Mouse (Mus musculus) neural tube, embryonic 12.5 days (tissue): Measurements from ENCODE around the gene Upk3b. TPM values are rescaled to one million over a fixed set of nuclear protein-coding genes. Genes with fewer than 3 reads are reported as not detected.

Source experiments
- ATAC-seq: fragments of 200-750 bp; cut with Nextera tagmentation; 2 replicates; pipeline ENCODE4 v1.8.0; 2017; ENCODE audit warnings: low read depth, mild to moderate bottlenecking, moderate TSS enrichment, moderate library complexity; ENCODE audit not compliant: low FRiP score
- H3K27ac ChIP-seq: fragments of 300-500 bp; sonication (generic); 2 replicates; pipeline ENCODE4 v1.5.1; 2016
- H3K27me3 ChIP-seq: fragments of 300-500 bp; sonication (generic); replicated peaks from 2 replicates; pipeline ENCODE4 v1.6.1; 2016; ENCODE audit warnings: mild to moderate bottlenecking
- H3K36me3 ChIP-seq: fragments of 300-500 bp; sonication (generic); 2 replicates; pipeline ENCODE4 v1.6.1; 2016; ENCODE audit warnings: mild to moderate bottlenecking
- H3K4me1 ChIP-seq: fragments of 300-500 bp; sonication (generic); 2 replicates; pipeline ENCODE4 v1.6.1; 2016
- H3K4me2 ChIP-seq: fragments of 300-500 bp; sonication (generic); replicated peaks from 2 replicates; pipeline ENCODE4 v1.6.1; 2016; ENCODE audit warnings: mild to moderate bottlenecking
- H3K4me3 ChIP-seq: fragments of 300-500 bp; sonication (generic); 2 replicates; pipeline ENCODE4 v1.5.1; 2016
- H3K9ac ChIP-seq: fragments of 300-500 bp; sonication (generic); 2 replicates; pipeline ENCODE4 v1.6.1; 2016; ENCODE audit warnings: mild to moderate bottlenecking
- H3K9me3 ChIP-seq: fragments of 300-500 bp; sonication (generic); 2 replicates; pipeline ENCODE4 v1.6.1; 2016; ENCODE audit warnings: mild to moderate bottlenecking
- WGBS: fragments of 180-500 bp; shearing (Covaris S2); methylation state at CpG from one replicate; pipeline ENCODE4 v1.1.7; 2016; 5-methylcytosine and 5-hydroxymethylcytosine counted together
- polyA plus RNA-seq: library from polyadenylated mRNA; unstranded; fragments of >200 nt; fragmentation: Nextera tagmentation; extraction: Ambion mirVana; gene quantifications from 2 replicates; pipeline ENCODE4 v1.2.1, GENCODE M21; 2016

Upk3b gene
- polyA plus RNA-seq, 1 experiment from 2014 or later, result 0.19 TPM

GRCm38 (mm10) chr5:136083669-136084107 is 45.4 kb downstream of the Upk3b start, which contains the start of gene Rasa4:
Gene Rasa4, plus strand, starts transcription at chr5:136083916.
- H3K27ac ChIP-seq, result no peak within 1 kb of the TSS
- WGBS, result under 1% methylated on average over 27 of the region's 28 CpGs

GRCm38 (mm10) chr5:136084144-136084881 is 46.0 kb downstream of the Upk3b start:
- H3K9ac ChIP-seq, result peak overlapping the region; percentile 49; the same call in 1 of the 2 replicates
- H3K4me1 ChIP-seq, result peaks cover 17% of the 10 kb centered on the region
- H3K4me3 ChIP-seq, result peak overlapping the region; percentile 52
- no peaks in the 10 kb centered on the region for H3K9me3 ChIP-seq
- WGBS, result 2% methylated on average over 23 of the region's 23 CpGs
- peaks cover 14% of the 10 kb centered on the region for H3K27me3 ChIP-seq
- H3K27ac ChIP-seq, result no peak overlapping the region
- peak; percentile 26; the same call in 1 of the 2 replicates for ATAC-seq
- no peaks in the 10 kb centered on the region for H3K36me3 ChIP-seq
- peak overlapping the region; percentile 83 for H3K4me2 ChIP-seq

More at GRCm38 (mm10) chr5:136083669-136084107, 45.4 kb downstream of the Upk3b start, which contains the start of gene Rasa4:
- Histone ChIP-seq H3K9me3 (no peaks in the 10 kb centered on the region), H3K36me3 (no peaks in the 10 kb centered on the region), H3K27me3 (peaks cover 14% of the 10 kb centered on the region), H3K4me3 (peak within 1 kb of the TSS; percentile 52), H3K9ac (peak within 1 kb of the TSS; percentile 49; the same call in 1 of the 2 replicates), H3K4me2 (peak within 1 kb of the TSS; percentile 83), H3K4me1 (peaks cover 17% of the 10 kb centered on the region)
- peak; percentile 93 for ATAC-seq

- Histone ChIP-seq H3K9me3 (no peaks in the 10 kb centered on the region), H3K27ac (0 out of 2 replicates have a peak overlapping the region, but pooled peaks have one; percentile 3), H3K36me3 (no peaks in the 10 kb centered on the region), H3K4me1 (peaks cover 17% of the 10 kb centered on the region), H3K27me3 (peaks cover 14% of the 10 kb centered on the region), H3K4me3 (peak overlapping the region; percentile 52; the same call in 1 of the 2 replicates), H3K9ac (peak overlapping the region; percentile 33; the same call in 1 of the 2 replicates), H3K4me2 (peak overlapping the region; percentile 83)
- ATAC-seq, result peak; percentile 59
- WGBS, result 3% methylated on average over 21 of the region's 21 CpGs
These were observed 46.8 kb downstream of the Upk3b start for GRCm38 (mm10) chr5:136084891-136085651.

GRCm38 (mm10) chr5:136086290-136086689 is 48.0 kb downstream of the Upk3b start:
- 92% methylated on average over 8 of the region's 8 CpGs for WGBS
- no peak for ATAC-seq
- Histone ChIP-seq H3K27me3 (peaks cover 14% of the 10 kb centered on the region), H3K4me2 (no peak overlapping the region), H3K9ac (no peak overlapping the region), H3K4me3 (no peak overlapping the region), H3K9me3 (no peaks in the 10 kb centered on the region), H3K36me3 (no peaks in the 10 kb centered on the region), H3K4me1 (peaks cover 17% of the 10 kb centered on the region), H3K27ac (no peak overlapping the region)

GRCm38 (mm10) chr5:136088821-136089575 is 50.7 kb downstream of the Upk3b start:
- no peaks in the 10 kb centered on the region for H3K9me3 ChIP-seq
- H3K4me3 ChIP-seq, result no peak overlapping the region
- peaks cover 17% of the 10 kb centered on the region for H3K4me1 ChIP-seq
- no peak overlapping the region for H3K4me2 ChIP-seq
- H3K27me3 ChIP-seq, result peaks cover 13% of the 10 kb centered on the region
- H3K27ac ChIP-seq, result no peak overlapping the region
- H3K9ac ChIP-seq, result no peak overlapping the region
- WGBS, result 19% methylated on average over 14 of the region's 14 CpGs
- ATAC-seq, result no peak
- no peaks in the 10 kb centered on the region for H3K36me3 ChIP-seq

GRCm38 (mm10) chr5:136091927-136092326 is 53.6 kb downstream of the Upk3b start:
- 72% methylated on average over 5 of the region's 5 CpGs for WGBS
- no peak for ATAC-seq
- Histone ChIP-seq H3K27me3 (peaks cover 3% of the 10 kb centered on the region; the same call in 1 of the 2 replicates), H3K36me3 (no peaks in the 10 kb centered on the region), H3K4me1 (no peaks in the 10 kb centered on the region), H3K27ac (no peak overlapping the region), H3K9me3 (no peaks in the 10 kb centered on the region), H3K9ac (no peak overlapping the region), H3K4me2 (no peak overlapping the region), H3K4me3 (no peak overlapping the region)

GRCm38 (mm10) chr5:136094249-136095010 is 56.1 kb downstream of the Upk3b start:
- H3K4me2 ChIP-seq, result no peak overlapping the region
- 69% methylated on average over 8 of the region's 8 CpGs for WGBS
- H3K36me3 ChIP-seq, result no peaks in the 10 kb centered on the region
- no peaks in the 10 kb centered on the region for H3K4me1 ChIP-seq
- peaks cover 3% of the 10 kb centered on the region for H3K27me3 ChIP-seq
- ATAC-seq, result no peak
- no peak overlapping the region for H3K9ac ChIP-seq
- H3K4me3 ChIP-seq, result no peak overlapping the region
- no peaks in the 10 kb centered on the region for H3K9me3 ChIP-seq
- H3K27ac ChIP-seq, result no peak overlapping the region

GRCm38 (mm10) chr5:136095089-136095488 is 56.8 kb downstream of the Upk3b start:
- H3K4me2 ChIP-seq, result no peak overlapping the region
- WGBS, result 74% methylated on average over 7 of the region's 7 CpGs
- no peak overlapping the region for H3K27ac ChIP-seq
- no peak for ATAC-seq
- H3K9ac ChIP-seq, result no peak overlapping the region
- no peaks in the 10 kb centered on the region for H3K36me3 ChIP-seq
- no peaks in the 10 kb centered on the region for H3K4me1 ChIP-seq
- peaks cover 3% of the 10 kb centered on the region for H3K27me3 ChIP-seq
- no peak overlapping the region for H3K4me3 ChIP-seq
- no peaks in the 10 kb centered on the region for H3K9me3 ChIP-seq

Other genes starting within 250 kb of the Upk3b start
- gene Srrm3, start 231.6 kb upstream of the Upk3b start, polyA plus RNA-seq, result 71.4 and 77.2 TPM in 2 replicates
- gene Hspb1, start 150.6 kb upstream of the Upk3b start, polyA plus RNA-seq, result 22.3 and 26.5 TPM in 2 replicates
- gene Ywhag, start 103.9 kb upstream of the Upk3b start, polyA plus RNA-seq, result 516 and 524 TPM in 2 replicates
- 1.4 and 1.7 TPM in 2 replicates for gene Ssc4d, start 64.0 kb upstream of the Upk3b start, polyA plus RNA-seq
- gene Zp3, start 58.4 kb upstream of the Upk3b start, polyA plus RNA-seq, result 0.15 TPM in 1 of 2 replicates, not detected in the other
- 29.5 and 31.7 TPM in 2 replicates for gene Dtx2, start 43.7 kb upstream of the Upk3b start, polyA plus RNA-seq
- 1.4 and 2.1 TPM in 2 replicates for gene Upk3bl, start 16.0 kb downstream of the Upk3b start, polyA plus RNA-seq
- gene Rasa4, start 45.4 kb downstream of the Upk3b start, polyA plus RNA-seq, result 10.8 and 11.0 TPM in 2 replicates
- gene Polr2j, start 78.1 kb downstream of the Upk3b start, polyA plus RNA-seq, result 234 and 249 TPM in 2 replicates
- 37.6 and 37.7 TPM in 2 replicates for gene Lrwd1, start 97.6 kb downstream of the Upk3b start, polyA plus RNA-seq
- 23.8 and 24.6 TPM in 2 replicates for gene Alkbh4, start 97.7 kb downstream of the Upk3b start, polyA plus RNA-seq
- 18.6 and 18.9 TPM in 2 replicates for gene Orai2, start 132.2 kb downstream of the Upk3b start, polyA plus RNA-seq
- 65.1 and 78.9 TPM in 2 replicates for gene Prkrip1, start 160.5 kb downstream of the Upk3b start, polyA plus RNA-seq
- gene Sh2b2, start 208.1 kb downstream of the Upk3b start, polyA plus RNA-seq, result 28.0 and 29.2 TPM in 2 replicates